Mouse (Mus musculus): ENCODE measurements around the gene Mdm2. TPM values are rescaled to one million over a fixed set of nuclear protein-coding genes. Genes with fewer than 3 reads are reported as not detected.
A peak's percentile ranks its signal among the peaks of the same experiment; 100 is the strongest.
"Not testable (repeated sequence)": the region's sequence is repeated elsewhere in the genome, so short reads cannot be mapped to it uniquely, and the experiment has no call there.

Gene Mdm2
- polyA plus RNA-seq, 1 experiment from 2014 or later: 14.8 TPM

- no peak for TF ChIP-seq CTCF (IDR thresholded peaks at IDR 0.05; ENCODE audit: low read depth)
- TF ChIP-seq EP300 (optimal IDR thresholded peaks at IDR 0.05): no peak
- no peak for DNase-seq (ENCODE audit: low spot score)
- ATAC-seq (ENCODE audit: low FRiP score, low TSS enrichment): no peak
- Histone ChIP-seq H3K9ac (ENCODE audit: low read length) (no peak overlapping the region), H3K36me3 (ENCODE audit: control insufficient read depth, insufficient read depth, low read length) (no peaks in the 10 kb centered on the region), H3K27me3 (ENCODE audit: control insufficient read depth, insufficient read depth, low read length) (no peaks in the 10 kb centered on the region), H3K9me3 (ENCODE audit: control insufficient read depth, low read length) (no peaks in the 10 kb centered on the region), H3K4me3 (ENCODE audit: low read depth, low read length) (no peak overlapping the region), H3K4me2 (replicated peaks; ENCODE audit: low read depth) (no peak overlapping the region), H3K27ac (replicated peaks) (no peak overlapping the region), H3K4me1 (replicated peaks; ENCODE audit: control insufficient read depth, insufficient read depth) (no peaks in the 10 kb centered on the region)
- WGBS: 84% methylated on average over 3 of the region's 3 CpGs
These were observed 14.3 kb upstream of the Mdm2 start for GRCm38 (mm10) chr10:117724804-117725361.

- no peak overlapping the region for H3K9ac ChIP-seq (ENCODE audit: low read length)
- WGBS: 72% methylated on average over 5 of the region's 5 CpGs
- H3K27ac ChIP-seq (replicated peaks): no peak overlapping the region
These were observed 13.7 kb upstream of the Mdm2 start for GRCm38 (mm10) chr10:117724136-117724718.

GRCm38 (mm10) chr10:117718161-117719119, 7.9 kb upstream of the Mdm2 start:
- WGBS: 50% methylated on average over 19 of the region's 19 CpGs
- 0 out of 2 replicates have a peak overlapping the region, but pooled peaks have one; percentile 8 for H3K27ac ChIP-seq (replicated peaks)
- TF ChIP-seq CTCF (IDR thresholded peaks at IDR 0.05; ENCODE audit: low read depth): no peak
- no peak for TF ChIP-seq EP300 (optimal IDR thresholded peaks at IDR 0.05)
- DNase-seq (ENCODE audit: low spot score): no peak
- no peaks in the 10 kb centered on the region for H3K36me3 ChIP-seq (ENCODE audit: control insufficient read depth, insufficient read depth, low read length)
- H3K4me2 ChIP-seq (replicated peaks; ENCODE audit: low read depth): no peak overlapping the region
- H3K4me3 ChIP-seq (ENCODE audit: low read depth, low read length): no peak overlapping the region
- no peaks in the 10 kb centered on the region for H3K9me3 ChIP-seq (ENCODE audit: control insufficient read depth, low read length)
- H3K27me3 ChIP-seq (ENCODE audit: control insufficient read depth, insufficient read depth, low read length): no peaks in the 10 kb centered on the region
- no peak for ATAC-seq (ENCODE audit: low FRiP score, low TSS enrichment)
- no peak overlapping the region for H3K9ac ChIP-seq (ENCODE audit: low read length)
- H3K4me1 ChIP-seq (replicated peaks; ENCODE audit: control insufficient read depth, insufficient read depth): no peaks in the 10 kb centered on the region

More at GRCm38 (mm10) chr10:117724136-117724718, 13.7 kb upstream of the Mdm2 start:
- no peak for DNase-seq (ENCODE audit: low spot score)
- TF ChIP-seq EP300 (optimal IDR thresholded peaks at IDR 0.05): no peak
- TF ChIP-seq CTCF (IDR thresholded peaks at IDR 0.05; ENCODE audit: low read depth): no peak
- Histone ChIP-seq H3K9me3 (ENCODE audit: control insufficient read depth, low read length) (no peaks in the 10 kb centered on the region), H3K4me3 (ENCODE audit: low read depth, low read length) (no peak overlapping the region), H3K27me3 (ENCODE audit: control insufficient read depth, insufficient read depth, low read length) (no peaks in the 10 kb centered on the region), H3K4me1 (replicated peaks; ENCODE audit: control insufficient read depth, insufficient read depth) (no peaks in the 10 kb centered on the region), H3K4me2 (replicated peaks; ENCODE audit: low read depth) (no peak overlapping the region), H3K36me3 (ENCODE audit: control insufficient read depth, insufficient read depth, low read length) (no peaks in the 10 kb centered on the region)
- no peak for ATAC-seq (ENCODE audit: low FRiP score, low TSS enrichment)

- WGBS: 5% methylated on average over 4 of the region's 4 CpGs
- Histone ChIP-seq H3K36me3 (ENCODE audit: control insufficient read depth, insufficient read depth, low read length) (no peaks in the 10 kb centered on the region), H3K9me3 (ENCODE audit: control insufficient read depth, low read length) (no peaks in the 10 kb centered on the region), H3K27ac (replicated peaks) (no peak overlapping the region), H3K9ac (ENCODE audit: low read length) (no peak overlapping the region), H3K4me3 (ENCODE audit: low read depth, low read length) (no peak overlapping the region), H3K4me1 (replicated peaks; ENCODE audit: control insufficient read depth, insufficient read depth) (no peaks in the 10 kb centered on the region), H3K27me3 (ENCODE audit: control insufficient read depth, insufficient read depth, low read length) (no peaks in the 10 kb centered on the region), H3K4me2 (replicated peaks; ENCODE audit: low read depth) (no peak overlapping the region)
- peak; percentile 79; the same call in 1 of the 2 replicates for ATAC-seq (ENCODE audit: low FRiP score, low TSS enrichment)
- TF ChIP-seq EP300 (optimal IDR thresholded peaks at IDR 0.05) (no peak), CTCF (IDR thresholded peaks at IDR 0.05; ENCODE audit: low read depth) (no peak)
- peak; percentile 63 for DNase-seq (ENCODE audit: low spot score)
These were observed 7.0 kb upstream of the Mdm2 start for GRCm38 (mm10) chr10:117717583-117717982.

GRCm38 (mm10) chr10:117716686-117717085, 6.1 kb upstream of the Mdm2 start:
- Histone ChIP-seq H3K4me1 (replicated peaks; ENCODE audit: control insufficient read depth, insufficient read depth) (no peaks in the 10 kb centered on the region), H3K27ac (replicated peaks) (no peak overlapping the region), H3K4me3 (ENCODE audit: low read depth, low read length) (no peak overlapping the region)

GRCm38 (mm10) chr10:117715654-117716053, 5.1 kb upstream of the Mdm2 start:
- not testable (repeated sequence) for H3K36me3 ChIP-seq (ENCODE audit: control insufficient read depth, insufficient read depth, low read length); H3K4me2 ChIP-seq (replicated peaks; ENCODE audit: low read depth); H3K9me3 ChIP-seq (ENCODE audit: control insufficient read depth, low read length); ATAC-seq (ENCODE audit: low FRiP score, low TSS enrichment); DNase-seq (ENCODE audit: low spot score); H3K4me1 ChIP-seq (replicated peaks; ENCODE audit: control insufficient read depth, insufficient read depth); H3K9ac ChIP-seq (ENCODE audit: low read length); H3K27ac ChIP-seq (replicated peaks); H3K4me3 ChIP-seq (ENCODE audit: low read depth, low read length); H3K27me3 ChIP-seq (ENCODE audit: control insufficient read depth, insufficient read depth, low read length)
- 96% methylated on average over 1 of the region's 1 CpGs for WGBS

More at GRCm38 (mm10) chr10:117716686-117717085, 6.1 kb upstream of the Mdm2 start:
- no peak overlapping the region for H3K9ac ChIP-seq (ENCODE audit: low read length)
- WGBS: 89% methylated on average over 3 of the region's 3 CpGs
- H3K27me3 ChIP-seq (ENCODE audit: control insufficient read depth, insufficient read depth, low read length): no peaks in the 10 kb centered on the region
- ATAC-seq (ENCODE audit: low FRiP score, low TSS enrichment) (no peak), DNase-seq (ENCODE audit: low spot score) (no peak)
- no peaks in the 10 kb centered on the region for H3K36me3 ChIP-seq (ENCODE audit: control insufficient read depth, insufficient read depth, low read length)
- H3K9me3 ChIP-seq (ENCODE audit: control insufficient read depth, low read length): no peaks in the 10 kb centered on the region
- TF ChIP-seq EP300 (optimal IDR thresholded peaks at IDR 0.05): no peak
- TF ChIP-seq CTCF (IDR thresholded peaks at IDR 0.05; ENCODE audit: low read depth): no peak
- no peak overlapping the region for H3K4me2 ChIP-seq (replicated peaks; ENCODE audit: low read depth)

Data from stomach, postnatal 0 days (tissue).